Mouse (Mus musculus) hindbrain, embryonic 10.5 days (tissue): Measurements from ENCODE around the gene Hlcs. TPM values are rescaled to one million over a fixed set of nuclear protein-coding genes. Genes with fewer than 3 reads are reported as not detected.
A peak's percentile ranks its signal among the peaks of the same experiment; 100 is the strongest.

Experiments used
- DNase-seq: peaks from one replicate; pipeline ENCODE4 v3.0.0-alpha.2; 2017; ENCODE audit warnings: low spot score
- H3K27ac ChIP-seq: fragments of 300-500 bp; sonication (generic); 2 replicates; pipeline ENCODE4 v1.5.1; 2016; ENCODE audit warnings: mild to moderate bottlenecking, moderate library complexity
- H3K27me3 ChIP-seq: fragments of 300-500 bp; sonication (generic); 2 replicates; pipeline ENCODE4 v1.6.1; 2016; ENCODE audit warnings: mild to moderate bottlenecking; ENCODE audit not compliant: poor library complexity, insufficient read depth, severe bottlenecking
- H3K36me3 ChIP-seq: fragments of 300-500 bp; sonication (generic); 2 replicates; pipeline ENCODE4 v1.6.1; 2016; ENCODE audit warnings: mild to moderate bottlenecking, moderate library complexity
- H3K4me1 ChIP-seq: fragments of 300-500 bp; sonication (generic); replicated peaks from 2 replicates; pipeline ENCODE4 v1.6.1; 2016; ENCODE audit warnings: mild to moderate bottlenecking
- H3K4me3 ChIP-seq: fragments of 300-500 bp; sonication (generic); 2 replicates; pipeline ENCODE4 v1.5.1; 2016; ENCODE audit warnings: mild to moderate bottlenecking, moderate library complexity
- H3K9me3 ChIP-seq: fragments of 300-500 bp; sonication (generic); 2 replicates; pipeline ENCODE4 v1.6.1; 2016; ENCODE audit warnings: mild to moderate bottlenecking, moderate library complexity
- WGBS: fragments of 180-500 bp; shearing (Covaris S2); methylation state at CpG from one replicate; pipeline ENCODE4 v1.1.7; 2016; 5-methylcytosine and 5-hydroxymethylcytosine counted together
- polyA plus RNA-seq: library from polyadenylated mRNA; unstranded; fragments of >200 nt; fragmentation: Nextera tagmentation; extraction: Ambion mirVana; gene quantifications from 2 replicates; pipeline ENCODE4 v1.2.1, GENCODE M21; 2016

Hlcs gene
- polyA plus RNA-seq, 1 experiment from 2014 or later: 10.3 TPM

DNA sequence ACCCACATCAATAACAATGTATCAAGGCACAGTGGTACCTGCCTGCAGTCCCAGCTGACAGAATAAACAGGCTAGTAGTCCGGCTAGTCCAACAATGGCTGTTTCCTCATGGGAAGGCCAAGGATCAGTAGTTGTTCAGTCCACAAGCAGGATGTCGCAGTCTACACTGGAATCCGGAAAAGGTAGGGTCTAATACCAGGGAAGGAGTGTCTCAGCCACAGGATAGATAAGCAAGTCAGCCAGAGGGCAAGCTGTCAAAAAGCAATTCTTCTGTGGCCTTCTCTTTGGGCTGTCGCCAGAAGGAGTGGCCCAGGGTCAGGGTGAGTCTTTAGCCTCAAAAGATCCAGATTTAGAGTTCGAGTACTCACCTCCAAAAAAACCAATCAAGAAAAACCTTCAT, 4.4 kb upstream of the Hlcs start:
- Histone ChIP-seq H3K36me3 (no peaks in the 10 kb centered on the region), H3K4me1 (peaks cover 12% of the 10 kb centered on the region), H3K27ac (no peak overlapping the region), H3K4me3 (no peak overlapping the region), H3K27me3 (peaks cover 5% of the 10 kb centered on the region; the same call in 1 of the 2 replicates), H3K9me3 (no peaks in the 10 kb centered on the region)
- DNase-seq: no peak
- WGBS: 81% methylated on average over 5 of the region's 5 CpGs

DNA sequence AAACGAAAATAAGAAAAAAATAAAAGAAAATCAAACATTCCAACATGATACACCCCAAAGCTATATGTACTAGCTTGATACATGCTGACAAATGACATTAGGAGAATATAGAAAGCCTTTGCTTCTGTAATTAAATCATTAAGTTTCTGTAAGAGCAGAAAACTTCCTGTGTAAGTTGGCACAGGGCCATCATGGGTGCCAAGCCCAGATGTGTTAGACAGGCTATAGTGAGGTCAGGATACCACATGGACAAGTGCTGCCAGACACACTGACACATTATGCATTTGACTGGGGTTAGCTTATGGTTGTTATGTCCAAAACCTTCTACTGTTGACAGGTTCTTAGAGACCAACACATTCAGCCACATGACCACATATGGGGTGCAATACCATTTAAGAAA, 1.8 kb upstream of the Hlcs start:
- Histone ChIP-seq H3K4me1 (peaks cover 22% of the 10 kb centered on the region), H3K27me3 (peaks cover 5% of the 10 kb centered on the region; the same call in 1 of the 2 replicates), H3K36me3 (no peaks in the 10 kb centered on the region), H3K4me3 (no peak overlapping the region), H3K9me3 (no peaks in the 10 kb centered on the region), H3K27ac (no peak overlapping the region)
- DNase-seq: no peak
- WGBS: 55% methylated on average over 1 of the region's 1 CpGs

DNA sequence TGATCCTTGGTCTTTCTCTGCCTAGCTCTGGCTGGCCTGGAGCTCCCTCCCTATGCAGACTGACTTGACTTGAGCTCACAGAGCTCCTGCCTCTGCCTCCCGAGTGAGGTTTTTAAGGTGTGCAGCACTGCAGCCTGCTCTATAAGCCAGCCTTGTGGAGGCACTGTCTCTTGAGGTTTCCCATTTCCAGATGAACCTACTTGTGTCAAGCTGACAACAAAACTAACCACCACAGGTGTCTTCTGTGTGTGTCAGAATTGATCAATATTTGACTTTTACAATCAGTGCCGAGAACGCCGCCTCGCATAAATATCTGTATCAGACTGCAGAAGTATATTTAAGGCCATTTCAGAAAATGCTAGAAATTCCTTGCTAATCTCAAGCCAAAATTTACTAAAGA, 1.3 kb upstream of the Hlcs start:
- no peak overlapping the region for H3K4me3 ChIP-seq
- no peak for DNase-seq
- H3K36me3 ChIP-seq: no peaks in the 10 kb centered on the region
- no peak overlapping the region for H3K27ac ChIP-seq
- H3K4me1 ChIP-seq: peaks cover 22% of the 10 kb centered on the region
- WGBS: 92% methylated on average over 5 of the region's 5 CpGs
- peaks cover 5% of the 10 kb centered on the region; the same call in 1 of the 2 replicates for H3K27me3 ChIP-seq
- no peaks in the 10 kb centered on the region for H3K9me3 ChIP-seq

DNA sequence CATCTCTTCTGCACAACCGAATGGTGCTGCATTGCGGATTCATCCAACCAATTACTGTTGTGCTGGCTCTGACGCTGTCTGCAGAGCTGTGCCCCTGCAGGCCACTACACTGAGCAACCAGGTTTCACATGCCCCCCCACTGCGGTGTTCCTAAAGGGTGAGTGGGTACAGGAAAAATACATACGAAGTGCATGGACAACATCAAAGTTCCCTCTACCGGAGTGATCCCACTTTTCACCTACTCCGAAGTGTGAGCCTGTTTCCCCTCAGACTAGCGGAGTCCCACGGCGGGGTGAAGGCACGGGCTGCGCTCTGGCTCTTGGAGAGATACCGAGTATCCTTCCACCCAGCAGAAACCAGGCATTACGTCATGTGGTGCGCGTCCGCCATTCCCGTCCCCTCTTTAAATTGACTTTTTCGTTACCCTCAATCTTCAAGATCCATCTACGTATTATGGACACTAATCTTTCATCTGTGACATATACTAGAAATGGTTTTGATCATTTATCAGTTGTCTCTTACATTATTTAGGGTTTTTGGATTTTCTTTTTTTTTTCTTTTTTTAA, 625 bp downstream of the Hlcs start:
- peak; percentile 86 for DNase-seq
- under 1% methylated on average over 20 of the region's 20 CpGs for WGBS
- peak overlapping the region; percentile 78 for H3K4me3 ChIP-seq
- peaks cover 27% of the 10 kb centered on the region for H3K4me1 ChIP-seq
- H3K27ac ChIP-seq: peak overlapping the region; percentile 99
- H3K9me3 ChIP-seq: no peaks in the 10 kb centered on the region
- H3K36me3 ChIP-seq: no peaks in the 10 kb centered on the region
- peaks cover 5% of the 10 kb centered on the region; the same call in 1 of the 2 replicates for H3K27me3 ChIP-seq

DNA sequence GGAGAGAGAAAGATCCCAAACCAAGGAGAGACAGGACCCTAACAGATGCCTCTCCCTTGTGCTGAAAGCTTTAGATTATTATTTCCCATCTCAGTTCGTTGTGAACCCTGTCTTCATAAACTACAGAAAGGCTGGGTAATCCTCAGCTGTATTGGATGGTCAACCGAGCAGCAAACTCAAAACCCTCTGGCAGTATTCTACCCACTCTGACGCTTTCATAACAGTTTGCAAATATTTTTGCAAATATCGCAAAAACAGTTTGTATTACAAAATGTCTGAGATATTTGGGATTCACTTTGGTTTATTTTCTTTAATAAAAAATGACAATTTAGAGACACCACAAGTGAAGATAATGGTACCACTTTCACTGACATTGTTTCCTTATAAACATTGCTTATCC, 1.4 kb downstream of the Hlcs start:
- DNase-seq: no peak
- Histone ChIP-seq H3K27me3 (peaks cover 5% of the 10 kb centered on the region; the same call in 1 of the 2 replicates), H3K9me3 (no peaks in the 10 kb centered on the region), H3K36me3 (no peaks in the 10 kb centered on the region), H3K4me1 (peaks cover 31% of the 10 kb centered on the region), H3K4me3 (peak overlapping the region; percentile 78), H3K27ac (peak overlapping the region; percentile 99)
- WGBS: 81% methylated on average over 4 of the region's 4 CpGs

DNA sequence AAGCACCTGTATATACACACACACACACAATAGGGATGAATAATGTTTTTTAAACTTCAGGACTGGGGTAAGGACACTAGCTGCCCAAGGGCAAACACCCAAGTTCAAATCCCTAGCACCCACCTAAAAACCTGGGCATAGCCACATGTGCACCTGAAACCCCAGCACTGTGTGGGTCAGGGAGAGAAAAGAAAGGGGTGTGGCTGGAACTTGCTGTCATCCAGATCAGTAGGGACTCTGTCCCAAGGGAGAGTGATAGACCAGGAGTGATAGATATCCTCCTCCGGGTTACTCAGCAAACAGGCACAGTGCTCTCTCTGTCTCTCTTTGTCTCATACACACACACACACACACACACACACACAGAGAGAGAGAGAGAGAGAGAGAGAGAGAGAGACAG, 2.0 kb downstream of the Hlcs start:
- 87% methylated on average over 1 of the region's 1 CpGs for whole genome bisulfite sequencing
- Histone ChIP-seq H3K4me1 (peaks cover 31% of the 10 kb centered on the region), H3K36me3 (no peaks in the 10 kb centered on the region), H3K9me3 (no peaks in the 10 kb centered on the region), H3K4me3 (peak overlapping the region; percentile 78; the same call in 1 of the 2 replicates), H3K27me3 (peaks cover 5% of the 10 kb centered on the region; the same call in 1 of the 2 replicates), H3K27ac (no peak overlapping the region)
- DNase-seq: no peak

DNA sequence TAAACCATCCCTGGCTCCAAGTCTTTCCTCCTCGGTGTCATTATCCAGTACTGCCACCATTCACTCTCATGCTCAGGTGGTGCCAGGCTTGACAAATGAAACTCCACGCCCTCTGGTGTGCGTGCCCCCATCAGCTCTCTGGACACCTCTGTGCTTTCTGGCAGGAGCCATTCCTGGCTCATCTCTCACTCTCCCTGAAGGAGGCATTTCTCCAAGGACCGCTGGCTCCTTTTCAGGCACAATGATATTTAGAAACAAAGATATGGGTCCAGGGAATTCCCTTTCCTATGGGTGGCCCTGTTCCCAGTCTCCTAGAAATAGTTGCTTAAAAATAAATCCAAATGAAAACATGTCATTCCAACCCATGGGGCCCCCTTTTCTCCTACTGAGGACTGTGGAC, 4.3 kb downstream of the Hlcs start:
- DNase-seq: no peak
- Histone ChIP-seq H3K4me3 (no peak overlapping the region), H3K27me3 (peaks cover 4% of the 10 kb centered on the region; the same call in 1 of the 2 replicates), H3K4me1 (peaks cover 28% of the 10 kb centered on the region), H3K36me3 (0 out of 2 replicates have a peak, but pooled peaks cover 3% of the 10 kb centered on the region), H3K9me3 (peaks cover 2% of the 10 kb centered on the region; the same call in 1 of the 2 replicates), H3K27ac (no peak overlapping the region)
- WGBS: 89% methylated on average over 4 of the region's 4 CpGs

DNA sequence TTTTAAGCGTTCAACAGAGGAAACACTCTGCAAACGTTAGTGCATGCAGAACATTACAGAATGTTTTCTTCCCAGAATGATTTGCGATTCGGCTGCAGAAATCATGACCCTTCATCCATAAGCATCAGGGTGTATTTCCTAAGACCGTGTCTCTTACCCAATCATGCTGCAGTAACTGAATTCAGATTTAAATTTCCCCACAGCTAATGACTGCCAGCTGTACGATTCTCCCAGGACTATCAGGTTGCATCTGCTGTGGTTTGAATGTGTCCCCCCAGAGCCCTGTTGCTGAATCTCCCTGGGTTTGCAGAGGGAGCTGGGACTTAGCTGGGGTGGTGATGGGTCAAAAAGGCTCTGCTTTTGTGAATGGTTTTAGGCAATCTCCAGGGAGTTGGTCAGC, 5.4 kb downstream of the Hlcs start:
- peak; percentile 56 for DNase-seq
- Histone ChIP-seq H3K27ac (no peak overlapping the region), H3K4me1 (peaks cover 25% of the 10 kb centered on the region), H3K36me3 (0 out of 2 replicates have a peak, but pooled peaks cover 3% of the 10 kb centered on the region), H3K4me3 (no peak overlapping the region), H3K27me3 (peaks cover 15% of the 10 kb centered on the region), H3K9me3 (peaks cover 2% of the 10 kb centered on the region; the same call in 1 of the 2 replicates)
- 56% methylated on average over 6 of the region's 6 CpGs for WGBS

DNA sequence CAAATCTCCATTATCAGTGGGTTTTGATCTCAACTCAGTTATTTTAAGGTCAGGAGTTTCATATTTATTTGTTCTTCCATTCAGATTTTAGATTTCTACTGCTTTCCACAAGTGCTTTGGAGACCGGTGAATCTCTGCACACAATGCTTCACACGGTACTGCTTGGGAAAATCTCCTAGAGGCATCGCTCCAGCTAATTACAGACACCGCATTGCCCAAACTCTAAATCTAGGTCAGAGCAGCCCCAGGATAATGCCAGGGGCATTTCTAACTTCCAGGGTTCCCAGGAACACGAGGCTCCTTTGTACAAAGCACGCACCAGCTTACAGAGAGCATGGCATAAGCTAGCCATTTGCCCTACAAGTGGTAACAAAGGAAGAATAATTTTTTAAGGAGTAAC, 5.8 kb downstream of the Hlcs start:
- Histone ChIP-seq H3K9me3 (peaks cover 2% of the 10 kb centered on the region; the same call in 1 of the 2 replicates), H3K36me3 (0 out of 2 replicates have a peak, but pooled peaks cover 3% of the 10 kb centered on the region), H3K4me1 (peaks cover 29% of the 10 kb centered on the region), H3K27ac (no peak overlapping the region), H3K4me3 (no peak overlapping the region), H3K27me3 (peaks cover 19% of the 10 kb centered on the region)
- no peak for DNase-seq
- WGBS: 72% methylated on average over 6 of the region's 6 CpGs

DNA sequence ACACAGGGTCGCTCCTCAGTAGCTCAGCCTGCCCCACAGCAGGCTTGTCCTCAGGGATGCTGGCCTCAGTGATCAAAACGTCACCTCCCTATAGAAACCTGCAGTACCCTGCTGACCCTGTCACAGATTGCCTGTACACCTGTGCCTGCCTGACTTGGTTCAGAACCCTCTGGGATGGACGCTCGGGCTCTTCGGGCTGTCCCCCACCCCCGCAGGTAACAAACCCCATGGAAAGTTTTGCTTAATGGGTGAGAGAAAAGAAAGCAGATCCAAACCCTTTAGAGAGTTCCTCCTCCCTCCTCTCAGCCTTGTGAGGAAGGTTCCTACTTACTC, 10.2 kb downstream of the Hlcs start:
- WGBS: 27% methylated on average over 6 of the region's 6 CpGs
- Histone ChIP-seq H3K9me3 (peaks cover 2% of the 10 kb centered on the region; the same call in 1 of the 2 replicates), H3K36me3 (0 out of 2 replicates have a peak, but pooled peaks cover 3% of the 10 kb centered on the region), H3K4me1 (peaks cover 23% of the 10 kb centered on the region), H3K27ac (0 out of 2 replicates have a peak overlapping the region, but pooled peaks have one; percentile 45), H3K4me3 (peak overlapping the region; percentile 37), H3K27me3 (peaks cover 29% of the 10 kb centered on the region)
- DNase-seq: no peak

DNA sequence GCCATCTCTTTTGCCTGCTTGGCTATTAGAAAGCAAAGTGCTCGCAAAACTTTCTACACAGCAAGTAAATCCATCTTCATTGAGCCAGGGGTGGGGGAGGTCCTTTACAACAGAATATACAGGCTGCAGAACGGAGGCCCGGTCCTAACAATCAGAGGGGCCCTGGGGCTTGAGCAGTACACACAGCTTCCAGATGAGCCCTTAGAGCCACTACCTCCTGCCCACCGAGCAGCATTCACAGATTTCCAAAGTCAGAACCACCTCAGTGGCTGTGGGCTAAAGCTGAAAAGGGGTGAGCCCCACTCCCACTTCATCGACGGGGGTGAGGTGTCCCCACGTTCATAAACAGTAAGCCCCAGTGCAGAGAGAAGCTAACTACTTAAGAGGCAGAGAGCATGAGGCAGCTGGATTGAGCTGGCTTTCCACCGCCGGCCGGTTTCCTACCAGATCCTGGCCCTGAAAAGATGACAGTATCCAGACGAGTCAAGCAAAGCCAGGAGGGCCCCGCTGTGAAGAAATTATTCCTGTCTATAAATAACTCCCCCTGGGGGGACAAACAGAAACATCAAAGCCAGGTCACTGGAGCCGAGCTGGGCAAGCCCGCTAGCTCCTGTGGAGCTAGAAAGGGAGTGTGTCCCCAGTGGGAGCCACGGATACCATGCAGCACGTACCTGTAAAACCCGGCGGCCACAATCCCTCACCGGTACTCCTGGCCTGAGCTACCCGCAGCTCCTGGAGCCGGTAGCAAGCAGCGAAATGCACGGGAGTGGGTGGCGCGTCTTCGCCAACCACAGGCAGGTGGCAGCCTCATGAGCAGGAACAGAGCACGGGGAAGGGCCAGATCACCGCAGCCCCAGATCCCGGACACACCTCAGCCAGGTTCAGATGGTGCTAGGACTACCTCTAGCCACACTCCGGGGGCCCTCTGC, 10.8 kb downstream of the Hlcs start:
- peaks cover 17% of the 10 kb centered on the region for H3K4me1 ChIP-seq
- H3K27ac ChIP-seq: peak overlapping the region; percentile 45; the same call in 1 of the 2 replicates
- 12% methylated on average over 30 of the region's 30 CpGs for WGBS
- peak; percentile 23 for DNase-seq
- H3K4me3 ChIP-seq: peak overlapping the region; percentile 37
- 0 out of 2 replicates have a peak, but pooled peaks cover 3% of the 10 kb centered on the region for H3K36me3 ChIP-seq
- H3K9me3 ChIP-seq: peaks cover 2% of the 10 kb centered on the region; the same call in 1 of the 2 replicates
- peaks cover 29% of the 10 kb centered on the region for H3K27me3 ChIP-seq

DNA sequence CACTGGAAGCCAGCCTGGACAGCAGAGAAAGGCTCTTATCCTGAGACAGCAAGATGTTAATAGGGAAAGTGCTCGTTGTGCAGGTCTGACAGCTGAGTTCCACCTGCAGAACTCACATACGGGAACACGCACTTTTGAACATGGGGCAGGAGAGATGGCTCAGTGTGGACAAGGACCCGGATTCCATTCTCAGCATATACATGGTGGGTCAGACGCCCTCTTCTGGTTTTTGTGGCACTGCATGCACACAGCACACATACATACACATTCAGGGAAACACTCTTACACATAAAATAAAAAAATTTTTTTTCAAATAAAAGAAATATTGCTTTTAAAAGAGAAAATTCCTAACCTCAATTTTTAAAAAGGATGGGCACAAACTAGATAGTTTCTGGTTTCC, 11.7 kb downstream of the Hlcs start:
- Histone ChIP-seq H3K27me3 (peaks cover 29% of the 10 kb centered on the region), H3K27ac (no peak overlapping the region), H3K4me1 (peaks cover 15% of the 10 kb centered on the region), H3K4me3 (no peak overlapping the region), H3K9me3 (peaks cover 2% of the 10 kb centered on the region; the same call in 1 of the 2 replicates), H3K36me3 (0 out of 2 replicates have a peak, but pooled peaks cover 3% of the 10 kb centered on the region)
- 82% methylated on average over 5 of the region's 5 CpGs for WGBS
- no peak for DNase-seq
